Mouse (Mus musculus) G1E (cell line): ENCODE results near the gene Lhfpl2. TPM values are rescaled to one million over a fixed set of nuclear protein-coding genes. Genes with fewer than 3 reads are reported as not detected.

Experiments
- ATAC-seq: 2 replicates; pipeline ENCODE4 v1.8.0; 2016; ENCODE audit warnings: mild to moderate bottlenecking; ENCODE audit not compliant: insufficient number of reproducible peaks, poor library complexity, low FRiP score, severe bottlenecking; ENCODE audit errors: extremely low read depth
- DNase-seq: peaks from one replicate; pipeline ENCODE4 v3.0.0; 2012; ENCODE audit warnings: low spot score
- H3K27me3 ChIP-seq: 2 replicates; pipeline ENCODE4 v1.6.1; 2012; ENCODE audit warnings: mild to moderate bottlenecking, low read length, inconsistent platforms; ENCODE audit not compliant: insufficient read depth
- H3K36me3 ChIP-seq: replicated peaks from 2 replicates; pipeline ENCODE3; 2012; ENCODE audit warnings: mild to moderate bottlenecking, inconsistent platforms
- H3K4me1 ChIP-seq: 2 replicates; pipeline ENCODE4 v1.6.1; 2012; ENCODE audit warnings: low read depth, low read length, inconsistent platforms, mixed read lengths; ENCODE audit not compliant: insufficient read depth
- H3K4me3 ChIP-seq: 2 replicates; pipeline ENCODE4 v1.5.1; 2012; ENCODE audit warnings: low read depth, mild to moderate bottlenecking, inconsistent platforms, low read length, moderate library complexity, mixed read lengths
- H3K9me3 ChIP-seq: replicated peaks from 2 replicates; pipeline ENCODE4 v1.6.1; 2012; ENCODE audit warnings: inconsistent platforms
- CTCF ChIP-seq: IDR thresholded peaks from 2 replicates; pipeline ENCODE4 v1.5.1; 2012; ENCODE audit warnings: low read depth, low read length, inconsistent platforms, mixed read lengths
- GATA1 ChIP-seq: IDR thresholded peaks from 2 replicates; pipeline ENCODE4 v1.6.1; 2012; ENCODE audit warnings: borderline replicate concordance, low read length, inconsistent platforms, mixed read lengths
- GATA2 ChIP-seq: IDR thresholded peaks from 2 replicates; pipeline ENCODE4 v1.6.1; 2012; ENCODE audit warnings: low read depth, low read length, inconsistent platforms, borderline replicate concordance
- POLR2AphosphoS5 ChIP-seq: IDR thresholded peaks from 2 replicates; pipeline ENCODE4 v1.6.1; 2012; ENCODE audit warnings: low read depth, low read length, inconsistent platforms; ENCODE audit not compliant: insufficient replicate concordance
- TAL1 ChIP-seq: conservative IDR thresholded peaks from 2 replicates; pipeline ENCODE4 v1.6.1; 2012; ENCODE audit warnings: low read depth, low read length, inconsistent platforms, mixed read lengths
- polyA plus RNA-seq: library from polyadenylated mRNA; stranded (reverse); fragments of >175 nt; gene quantifications from 2 replicates; pipeline ENCODE4 v1.2.3, GENCODE M21; 2012
- total RNA-seq, 2 experiments: library from RNA; stranded (forward) in 1 of 2; stranded (reverse) in 1 of 2; fragments of 200-1000 nt in 1 of 2; fragments of >200 nt in 1 of 2; fragmentation: Nextera tagmentation in 1 of 2; gene quantifications; 2 replicates each; pipeline ENCODE4 v1.2.3; 2014 to 2017

Gene Lhfpl2
- total and polyA plus RNA-seq, 3 experiments: 0.16 TPM; not detected in 2

DNA sequence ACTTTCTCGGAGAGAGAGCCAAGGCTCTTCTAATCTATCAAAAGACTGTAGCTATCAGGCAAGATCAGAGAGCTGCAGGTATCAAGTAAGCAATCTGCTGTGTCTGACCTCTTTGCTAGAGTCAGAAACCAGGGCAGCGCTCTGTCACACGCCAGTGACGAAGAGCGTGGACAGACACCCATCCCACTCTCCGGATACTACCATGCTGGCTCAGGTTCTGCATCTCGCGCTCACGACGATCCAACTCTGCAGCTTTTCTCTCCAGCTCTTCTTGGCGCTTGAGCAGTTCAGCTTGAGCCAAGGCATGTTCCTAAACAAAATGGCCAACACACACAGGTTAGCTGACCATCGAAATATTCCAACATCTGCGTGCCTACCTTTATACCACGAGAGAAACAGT, 174.3 kb downstream of the Lhfpl2 start:
- H3K9me3 ChIP-seq: no peaks in the 10 kb centered on the region
- H3K27me3 ChIP-seq: peaks cover 10% of the 10 kb centered on the region
- ATAC-seq (no peak), DNase-seq (no peak)
- H3K36me3 ChIP-seq: no peaks in the 10 kb centered on the region
- no peak overlapping the region for H3K4me3 ChIP-seq
- no peaks in the 10 kb centered on the region for H3K4me1 ChIP-seq
- no peak for TF ChIP-seq GATA1
- no peak for TF ChIP-seq TAL1
- TF ChIP-seq POLR2AphosphoS5: no peak

GRCm38 (mm10) chr13:94239488-94239887, 181.9 kb downstream of the Lhfpl2 start:
- ATAC-seq (no peak), DNase-seq (no peak)
- H3K36me3 ChIP-seq: no peaks in the 10 kb centered on the region
- H3K4me1 ChIP-seq: no peaks in the 10 kb centered on the region
- no peak overlapping the region for H3K4me3 ChIP-seq
- H3K27me3 ChIP-seq: peaks cover 31% of the 10 kb centered on the region
- TF ChIP-seq CTCF (no peak), TAL1 (no peak), GATA1 (no peak), GATA2 (no peak), POLR2AphosphoS5 (no peak)
- no peaks in the 10 kb centered on the region for H3K9me3 ChIP-seq

- TF ChIP-seq GATA2 (no peak), TAL1 (no peak), GATA1 (no peak), CTCF (no peak), POLR2AphosphoS5 (no peak)
- Histone ChIP-seq H3K4me1 (no peaks in the 10 kb centered on the region), H3K9me3 (no peaks in the 10 kb centered on the region), H3K27me3 (peaks cover 29% of the 10 kb centered on the region), H3K4me3 (no peak overlapping the region), H3K36me3 (no peaks in the 10 kb centered on the region)
- DNase-seq (no peak), ATAC-seq (no peak)
These were observed 182.5 kb downstream of the Lhfpl2 start for GRCm38 (mm10) chr13:94240111-94240510.

DNA sequence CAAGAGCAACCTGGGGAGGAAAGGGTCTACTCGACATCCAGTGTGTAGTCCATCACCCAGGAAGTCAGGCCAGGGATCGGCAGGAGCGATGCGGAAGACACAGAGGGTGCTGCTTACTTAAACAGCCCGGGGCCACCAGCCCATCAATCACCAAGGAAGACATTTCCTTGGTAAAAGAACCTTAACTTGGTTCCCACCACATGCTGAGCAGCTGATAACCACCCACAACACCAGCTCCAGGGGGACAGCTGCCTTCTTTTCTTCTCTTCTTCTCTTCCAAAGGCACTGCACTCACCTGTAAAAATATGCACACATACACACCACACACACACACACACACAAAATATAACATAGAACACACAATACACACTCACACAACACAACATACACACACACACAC, 183.3 kb downstream of the Lhfpl2 start:
- Histone ChIP-seq H3K9me3 (no peaks in the 10 kb centered on the region), H3K4me1 (no peaks in the 10 kb centered on the region), H3K27me3 (peaks cover 32% of the 10 kb centered on the region), H3K4me3 (no peak overlapping the region), H3K36me3 (no peaks in the 10 kb centered on the region)
- no peak for DNase-seq
- ATAC-seq: no peak
- TF ChIP-seq POLR2AphosphoS5 (no peak), TAL1 (no peak), GATA2 (no peak), GATA1 (no peak), CTCF (no peak)

GRCm38 (mm10) chr13:94241892-94242524, 184.4 kb downstream of the Lhfpl2 start:
- no peak for ATAC-seq
- DNase-seq: no peak
- H3K4me1 ChIP-seq: no peaks in the 10 kb centered on the region
- H3K27me3 ChIP-seq: peaks cover 33% of the 10 kb centered on the region
- H3K4me3 ChIP-seq: no peak overlapping the region
- no peak for TF ChIP-seq TAL1
- TF ChIP-seq GATA2: no peak
- TF ChIP-seq CTCF: no peak
- TF ChIP-seq GATA1: no peak
- TF ChIP-seq POLR2AphosphoS5: no peak
- H3K36me3 ChIP-seq: no peaks in the 10 kb centered on the region
- no peaks in the 10 kb centered on the region for H3K9me3 ChIP-seq

GRCm38 (mm10) chr13:94242897-94243296, 185.3 kb downstream of the Lhfpl2 start:
- TF ChIP-seq CTCF: no peak
- no peak for DNase-seq
- no peaks in the 10 kb centered on the region for H3K9me3 ChIP-seq
- no peaks in the 10 kb centered on the region for H3K36me3 ChIP-seq
- no peak overlapping the region for H3K4me3 ChIP-seq
- H3K4me1 ChIP-seq: no peaks in the 10 kb centered on the region
- H3K27me3 ChIP-seq: peaks cover 33% of the 10 kb centered on the region
- ATAC-seq: no peak

Other genes starting within 250 kb of the Lhfpl2 start
- gene Scamp1, start 228.1 kb downstream of the Lhfpl2 start, total RNA-seq (2014; fragmentation: Nextera tagmentation): not detected in 2 replicates
- 0.05 TPM in 1 of 2 replicates, not detected in the other for gene Scamp1, start 228.1 kb downstream of the Lhfpl2 start, total RNA-seq (2017)
- not detected in 2 replicates for gene Scamp1, start 228.1 kb downstream of the Lhfpl2 start, polyA plus RNA-seq